Mouse (Mus musculus): ENCODE results near the gene Fastk. TPM values are rescaled to one million over a fixed set of nuclear protein-coding genes. Genes with fewer than 3 reads are reported as not detected.

The Fastk gene
- polyA plus RNA-seq, 1 experiment from 2014 or later = 98.1 TPM

DNA sequence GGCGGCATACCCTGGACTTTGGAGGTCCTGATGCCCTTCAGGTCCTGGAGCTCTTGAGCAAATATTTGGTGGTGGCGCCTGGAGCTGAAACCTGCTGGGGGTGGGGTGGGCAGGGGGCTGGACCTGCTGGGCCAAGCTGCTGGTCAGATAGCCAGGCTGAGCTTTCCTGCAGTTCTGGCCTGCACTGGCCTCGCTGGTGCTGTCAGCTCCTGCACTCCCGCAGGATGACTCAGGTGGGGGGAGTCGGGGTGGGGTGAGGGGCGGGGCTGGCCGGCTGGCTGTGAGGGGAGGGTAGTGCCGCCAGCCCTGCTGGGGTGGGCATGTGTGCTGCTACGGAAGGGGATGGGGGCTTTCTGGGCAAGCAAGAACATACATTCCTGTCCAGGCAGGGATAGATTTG lies 16.5 kb downstream of the Fastk start:
- Histone ChIP-seq H3K36me3 (peaks cover 40% of the 10 kb centered on the region), H3K9ac (no peak overlapping the region), H3K27ac (peak overlapping the region; percentile 80), H3K4me2 (peak overlapping the region; percentile 93), H3K9me3 (no peaks in the 10 kb centered on the region), H3K27me3 (replicated peaks) (no peaks in the 10 kb centered on the region), H3K4me1 (peaks cover 41% of the 10 kb centered on the region), H3K4me3 (replicated peaks) (peak overlapping the region; percentile 29)
- no peak for ATAC-seq (ENCODE audit: insufficient read depth, low FRiP score, low read depth)
- WGBS = 18% methylated on average over 9 of the region's 9 CpGs

DNA sequence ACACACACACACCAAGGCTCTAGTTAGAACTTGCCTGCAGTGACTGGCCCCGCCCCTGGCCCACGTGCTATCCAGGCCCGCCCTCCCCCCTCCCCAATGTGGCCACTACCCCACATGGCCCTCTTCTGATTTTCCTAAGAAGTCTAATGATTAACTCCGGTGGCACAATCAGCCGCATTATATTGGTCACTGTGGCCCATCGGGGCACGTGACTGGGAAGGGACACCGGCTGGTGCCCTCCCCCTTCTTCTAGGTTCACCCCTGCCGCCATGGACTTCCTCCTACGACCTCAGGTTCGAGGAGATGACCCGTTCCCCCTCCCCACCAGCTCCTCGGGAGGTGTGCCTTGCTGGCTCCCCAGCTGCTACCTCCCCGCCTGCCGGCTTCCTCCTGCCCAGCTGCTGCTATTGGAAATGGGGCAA lies 17.1 kb downstream of the Fastk start:
- Histone ChIP-seq H3K36me3 (peaks cover 34% of the 10 kb centered on the region), H3K9ac (no peak overlapping the region), H3K4me1 (peaks cover 41% of the 10 kb centered on the region), H3K27ac (peak overlapping the region; percentile 80), H3K9me3 (no peaks in the 10 kb centered on the region), H3K27me3 (replicated peaks) (no peaks in the 10 kb centered on the region), H3K4me3 (replicated peaks) (peak overlapping the region; percentile 65), H3K4me2 (peak overlapping the region; percentile 93)
- WGBS = 12% methylated on average over 15 of the region's 15 CpGs
- peak; percentile 2; the same call in 1 of the 2 replicates for ATAC-seq (ENCODE audit: insufficient read depth, low FRiP score, low read depth)

DNA sequence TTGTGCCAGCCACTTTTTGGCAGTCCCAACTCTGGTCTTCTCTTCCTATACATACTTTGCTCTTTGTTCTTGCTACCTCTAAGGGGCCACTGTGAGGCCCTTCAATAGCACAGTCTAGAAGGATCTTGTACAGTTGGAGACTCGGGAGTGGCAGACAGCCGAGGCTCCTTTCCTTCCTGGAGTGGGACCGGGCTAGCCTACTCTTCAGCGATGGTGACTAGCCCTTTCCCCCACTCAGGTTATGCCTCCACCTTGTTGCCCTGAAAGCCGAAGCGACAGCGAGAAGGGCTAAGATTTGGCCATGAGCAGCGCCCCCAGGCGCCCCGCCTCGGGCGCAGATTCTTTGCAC lies 17.8 kb downstream of the Fastk start:
- Histone ChIP-seq H3K4me3 (replicated peaks) (peak overlapping the region; percentile 65), H3K36me3 (peaks cover 27% of the 10 kb centered on the region), H3K9me3 (no peaks in the 10 kb centered on the region), H3K4me2 (peak overlapping the region; percentile 93), H3K9ac (no peak overlapping the region), H3K27me3 (replicated peaks) (no peaks in the 10 kb centered on the region), H3K4me1 (peaks cover 48% of the 10 kb centered on the region), H3K27ac (peak overlapping the region; percentile 74)
- WGBS = 26% methylated on average over 12 of the region's 12 CpGs
- no peak for ATAC-seq (ENCODE audit: insufficient read depth, low FRiP score, low read depth)

GRCm38 (mm10) chr5:24426556-24427284 lies 18.4 kb downstream of the Fastk start:
- no peak for ATAC-seq (ENCODE audit: insufficient read depth, low FRiP score, low read depth)
- peak overlapping the region; percentile 93 for H3K4me2 ChIP-seq
- H3K4me3 ChIP-seq (replicated peaks) = peak overlapping the region; percentile 65
- no peaks in the 10 kb centered on the region for H3K27me3 ChIP-seq (replicated peaks)
- peak overlapping the region; percentile 74 for H3K27ac ChIP-seq
- WGBS = 17% methylated on average over 9 of the region's 9 CpGs
- H3K9me3 ChIP-seq = no peaks in the 10 kb centered on the region
- H3K9ac ChIP-seq = no peak overlapping the region
- H3K36me3 ChIP-seq = peaks cover 22% of the 10 kb centered on the region
- H3K4me1 ChIP-seq = peaks cover 50% of the 10 kb centered on the region

- H3K4me1 ChIP-seq = peaks cover 50% of the 10 kb centered on the region
- ATAC-seq (ENCODE audit: insufficient read depth, low FRiP score, low read depth) = no peak
- peaks cover 20% of the 10 kb centered on the region for H3K36me3 ChIP-seq
- 1% methylated on average over 10 of the region's 10 CpGs for WGBS
- peak overlapping the region; percentile 97 for H3K27ac ChIP-seq
- no peaks in the 10 kb centered on the region for H3K27me3 ChIP-seq (replicated peaks)
- H3K9ac ChIP-seq = peak overlapping the region; percentile 53; the same call in 1 of the 2 replicates
- H3K4me2 ChIP-seq = peak overlapping the region; percentile 93
- no peaks in the 10 kb centered on the region for H3K9me3 ChIP-seq
- peak overlapping the region; percentile 65 for H3K4me3 ChIP-seq (replicated peaks)
Observed at GRCm38 (mm10) chr5:24426037-24426432, 19.1 kb downstream of the Fastk start.

DNA sequence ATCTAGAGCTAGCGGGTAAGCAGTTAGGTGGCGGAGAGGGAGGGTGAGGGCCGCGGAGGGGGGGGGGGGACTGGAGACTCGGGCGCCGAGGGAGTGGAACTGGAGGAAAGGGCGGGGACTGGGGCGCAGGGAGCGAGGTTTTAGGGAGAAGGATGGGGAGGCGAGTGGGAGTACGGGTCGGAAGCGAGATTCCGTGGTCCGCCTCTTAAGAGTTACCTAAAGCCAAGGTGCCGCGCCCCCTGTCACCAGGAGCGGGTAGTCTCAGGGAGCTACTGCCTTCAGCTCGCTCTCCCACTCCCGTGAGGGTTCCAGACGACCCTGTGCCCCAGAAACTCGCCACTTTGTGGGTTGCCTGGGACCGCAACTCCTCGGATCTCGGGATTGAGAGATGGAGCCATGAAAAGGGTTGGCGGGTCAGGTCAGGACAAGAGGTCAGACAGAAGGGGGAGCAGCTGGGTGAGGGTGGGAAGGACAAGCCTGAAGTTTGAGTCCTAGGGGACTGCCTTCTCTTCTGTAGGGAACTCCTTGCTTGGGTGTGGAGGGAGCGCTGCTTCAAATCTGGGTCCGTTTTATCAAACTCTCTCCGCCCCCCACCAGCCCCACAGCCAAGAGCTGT lies 19.6 kb downstream of the Fastk start:
- H3K4me1 ChIP-seq = peaks cover 50% of the 10 kb centered on the region
- H3K27ac ChIP-seq = peak overlapping the region; percentile 97
- ATAC-seq (ENCODE audit: insufficient read depth, low FRiP score, low read depth) = no peak
- no peaks in the 10 kb centered on the region for H3K27me3 ChIP-seq (replicated peaks)
- peak overlapping the region; percentile 53 for H3K9ac ChIP-seq
- H3K9me3 ChIP-seq = no peaks in the 10 kb centered on the region
- H3K36me3 ChIP-seq = peaks cover 15% of the 10 kb centered on the region; the same call in 1 of the 2 replicates
- H3K4me3 ChIP-seq (replicated peaks) = peak overlapping the region; percentile 65
- peak overlapping the region; percentile 93 for H3K4me2 ChIP-seq
- WGBS = under 1% methylated on average over 29 of the region's 30 CpGs

- peaks cover 50% of the 10 kb centered on the region for H3K4me1 ChIP-seq
- H3K9ac ChIP-seq = peak overlapping the region; percentile 53; the same call in 1 of the 2 replicates
- no peaks in the 10 kb centered on the region for H3K27me3 ChIP-seq (replicated peaks)
- H3K4me3 ChIP-seq (replicated peaks) = peak overlapping the region; percentile 65
- peaks cover 12% of the 10 kb centered on the region; the same call in 1 of the 2 replicates for H3K36me3 ChIP-seq
- ATAC-seq (ENCODE audit: insufficient read depth, low FRiP score, low read depth) = peak; percentile 15; the same call in 1 of the 2 replicates
- WGBS = 2% methylated on average over 55 of the region's 60 CpGs
- peak overlapping the region; percentile 93 for H3K4me2 ChIP-seq
- H3K27ac ChIP-seq = peak overlapping the region; percentile 97
- H3K9me3 ChIP-seq = no peaks in the 10 kb centered on the region
Observed at GRCm38 (mm10) chr5:24424861-24425411, 20.2 kb downstream of the Fastk start.

- H3K4me2 ChIP-seq = peak overlapping the region; percentile 93
- no peaks in the 10 kb centered on the region for H3K9me3 ChIP-seq
- peak overlapping the region; percentile 47 for H3K9ac ChIP-seq
- peaks cover 47% of the 10 kb centered on the region for H3K4me1 ChIP-seq
- H3K36me3 ChIP-seq = peaks cover 12% of the 10 kb centered on the region
- H3K27ac ChIP-seq = peak overlapping the region; percentile 97
- ATAC-seq (ENCODE audit: insufficient read depth, low FRiP score, low read depth) = no peak
- peak overlapping the region; percentile 65 for H3K4me3 ChIP-seq (replicated peaks)
- 8% methylated on average over 21 of the region's 21 CpGs for WGBS
- no peaks in the 10 kb centered on the region for H3K27me3 ChIP-seq (replicated peaks)
Observed at GRCm38 (mm10) chr5:24424004-24424781, 20.9 kb downstream of the Fastk start.

- H3K4me1 ChIP-seq = peaks cover 40% of the 10 kb centered on the region
- under 1% methylated on average over 46 of the region's 46 CpGs for WGBS
Observed at GRCm38 (mm10) chr5:24423129-24424003, 21.7 kb downstream of the Fastk start, which contains the start of the genes Cdk5 and Slc4a2. TSS of gene Cdk5 (minus strand) at chr5:24423530. TSS of gene Slc4a2 (plus strand) at chr5:24423837.

GRCm38 (mm10) chr5:24420381-24420780 lies 24.7 kb downstream of the Fastk start:
- H3K4me3 ChIP-seq (replicated peaks) = no peak overlapping the region
- no peak overlapping the region for H3K27ac ChIP-seq
- H3K9ac ChIP-seq = no peak overlapping the region
- no peaks in the 10 kb centered on the region for H3K27me3 ChIP-seq (replicated peaks)
- H3K4me1 ChIP-seq = peaks cover 17% of the 10 kb centered on the region
- WGBS = 83% methylated on average over 9 of the region's 9 CpGs
- no peak overlapping the region for H3K4me2 ChIP-seq
- peaks cover 13% of the 10 kb centered on the region for H3K36me3 ChIP-seq
- ATAC-seq (ENCODE audit: insufficient read depth, low FRiP score, low read depth) = no peak
- H3K9me3 ChIP-seq = no peaks in the 10 kb centered on the region

More at GRCm38 (mm10) chr5:24423129-24424003, 21.7 kb downstream of the Fastk start, which contains the start of the genes Cdk5 and Slc4a2:
- peak within 1 kb of the TSS; percentile 76 for H3K9ac ChIP-seq
- no peaks in the 10 kb centered on the region for H3K27me3 ChIP-seq (replicated peaks)
- peak within 1 kb of the TSS; percentile 65 for H3K4me3 ChIP-seq (replicated peaks)
- H3K36me3 ChIP-seq = peaks cover 13% of the 10 kb centered on the region
- H3K4me2 ChIP-seq = peak within 1 kb of the TSS; percentile 93
- H3K9me3 ChIP-seq = no peaks in the 10 kb centered on the region
- peak within 1 kb of the TSS; percentile 97 for H3K27ac ChIP-seq
- peak; percentile 91 for ATAC-seq (ENCODE audit: insufficient read depth, low FRiP score, low read depth)
